Mouse (Mus musculus): Measurements from ENCODE around the gene Gadd45g. TPM values are rescaled to one million over a fixed set of nuclear protein-coding genes. Genes with fewer than 3 reads are reported as not detected.

The Gadd45g gene
- polyA plus RNA-seq, 1 experiment from 2014 or later: 47.3 TPM

- H3K9me3 ChIP-seq: no peaks in the 10 kb centered on the region
- H3K4me3 ChIP-seq: peak overlapping the region; percentile 67
- H3K9ac ChIP-seq: peak overlapping the region; percentile 77
- H3K27me3 ChIP-seq: peaks cover 4% of the 10 kb centered on the region; the same call in 1 of the 2 replicates
- no peaks in the 10 kb centered on the region for H3K36me3 ChIP-seq
- H3K4me1 ChIP-seq: peaks cover 65% of the 10 kb centered on the region
- under 1% methylated on average over 31 of the region's 31 CpGs for WGBS
- peak overlapping the region; percentile 94 for H3K4me2 ChIP-seq (replicated peaks)
- no peak for ATAC-seq (ENCODE audit: low FRiP score, low read depth)
- H3K27ac ChIP-seq: peak overlapping the region; percentile 72
Observed at GRCm38 (mm10) chr13:51847979-51848480, 1.6 kb downstream of the Gadd45g start.

- Histone ChIP-seq H3K4me2 (replicated peaks) (peak overlapping the region; percentile 94), H3K9ac (peak overlapping the region; percentile 77), H3K4me1 (peaks cover 67% of the 10 kb centered on the region), H3K27me3 (no peaks in the 10 kb centered on the region; the same call in 1 of the 2 replicates), H3K36me3 (no peaks in the 10 kb centered on the region), H3K9me3 (no peaks in the 10 kb centered on the region), H3K4me3 (peak overlapping the region; percentile 67), H3K27ac (peak overlapping the region; percentile 72; the same call in 1 of the 2 replicates)
- 2% methylated on average over 20 of the region's 20 CpGs for WGBS
- no peak for ATAC-seq (ENCODE audit: low FRiP score, low read depth)
Observed at GRCm38 (mm10) chr13:51848481-51849240, 2.2 kb downstream of the Gadd45g start.

- 4% methylated on average over 25 of the region's 25 CpGs for WGBS
- peak overlapping the region; percentile 94 for H3K4me2 ChIP-seq (replicated peaks)
- H3K4me3 ChIP-seq: peak overlapping the region; percentile 67
- H3K4me1 ChIP-seq: peaks cover 71% of the 10 kb centered on the region
- peaks cover 2% of the 10 kb centered on the region; the same call in 1 of the 2 replicates for H3K27me3 ChIP-seq
- H3K27ac ChIP-seq: 0 out of 2 replicates have a peak overlapping the region, but pooled peaks have one; percentile 48
- no peaks in the 10 kb centered on the region for H3K36me3 ChIP-seq
- ATAC-seq (ENCODE audit: low FRiP score, low read depth): no peak
- peak overlapping the region; percentile 77 for H3K9ac ChIP-seq
- H3K9me3 ChIP-seq: no peaks in the 10 kb centered on the region
Observed at GRCm38 (mm10) chr13:51849241-51850033, 3.0 kb downstream of the Gadd45g start.

- Histone ChIP-seq H3K27ac (no peak overlapping the region), H3K4me2 (replicated peaks) (no peak overlapping the region), H3K4me3 (no peak overlapping the region), H3K9me3 (no peaks in the 10 kb centered on the region), H3K36me3 (no peaks in the 10 kb centered on the region), H3K9ac (no peak overlapping the region), H3K4me1 (peaks cover 66% of the 10 kb centered on the region), H3K27me3 (peaks cover 5% of the 10 kb centered on the region; the same call in 1 of the 2 replicates)
- 50% methylated on average over 1 of the region's 1 CpGs for WGBS
- ATAC-seq (ENCODE audit: low FRiP score, low read depth): no peak
Observed at GRCm38 (mm10) chr13:51850565-51850964, 4.1 kb downstream of the Gadd45g start.

- H3K9ac ChIP-seq: no peak overlapping the region
- H3K9me3 ChIP-seq: no peaks in the 10 kb centered on the region
- H3K27ac ChIP-seq: no peak overlapping the region
- ATAC-seq (ENCODE audit: low FRiP score, low read depth): no peak
- H3K27me3 ChIP-seq: peaks cover 5% of the 10 kb centered on the region; the same call in 1 of the 2 replicates
- no peak overlapping the region for H3K4me3 ChIP-seq
- WGBS: 19% methylated on average over 7 of the region's 7 CpGs
- no peaks in the 10 kb centered on the region for H3K36me3 ChIP-seq
- peaks cover 69% of the 10 kb centered on the region for H3K4me1 ChIP-seq
- H3K4me2 ChIP-seq (replicated peaks): no peak overlapping the region
Observed at GRCm38 (mm10) chr13:51852560-51853190, 6.2 kb downstream of the Gadd45g start.

GRCm38 (mm10) chr13:51853301-51854243, 7.1 kb downstream of the Gadd45g start:
- no peak overlapping the region for H3K9ac ChIP-seq
- H3K4me2 ChIP-seq (replicated peaks): no peak overlapping the region
- H3K9me3 ChIP-seq: no peaks in the 10 kb centered on the region
- WGBS: 29% methylated on average over 16 of the region's 16 CpGs
- peak; percentile 40; the same call in 1 of the 2 replicates for ATAC-seq (ENCODE audit: low FRiP score, low read depth)
- H3K4me3 ChIP-seq: no peak overlapping the region
- H3K36me3 ChIP-seq: no peaks in the 10 kb centered on the region
- H3K27me3 ChIP-seq: peaks cover 5% of the 10 kb centered on the region; the same call in 1 of the 2 replicates
- peaks cover 60% of the 10 kb centered on the region for H3K4me1 ChIP-seq
- no peak overlapping the region for H3K27ac ChIP-seq

- H3K4me1 ChIP-seq: peaks cover 40% of the 10 kb centered on the region
- no peak overlapping the region for H3K4me3 ChIP-seq
- H3K4me2 ChIP-seq (replicated peaks): no peak overlapping the region
- H3K27me3 ChIP-seq: peaks cover 5% of the 10 kb centered on the region; the same call in 1 of the 2 replicates
- 76% methylated on average over 5 of the region's 5 CpGs for WGBS
- no peak overlapping the region for H3K9ac ChIP-seq
- ATAC-seq (ENCODE audit: low FRiP score, low read depth): no peak
- no peaks in the 10 kb centered on the region for H3K9me3 ChIP-seq
- no peaks in the 10 kb centered on the region for H3K36me3 ChIP-seq
- H3K27ac ChIP-seq: no peak overlapping the region
Observed at GRCm38 (mm10) chr13:51855584-51855983, 9.1 kb downstream of the Gadd45g start.

GRCm38 (mm10) chr13:51857156-51857555, 10.7 kb downstream of the Gadd45g start:
- no peak for ATAC-seq (ENCODE audit: low FRiP score, low read depth)
- no peaks in the 10 kb centered on the region for H3K9me3 ChIP-seq
- no peaks in the 10 kb centered on the region for H3K36me3 ChIP-seq
- H3K4me2 ChIP-seq (replicated peaks): no peak overlapping the region
- no peak overlapping the region for H3K27ac ChIP-seq
- H3K27me3 ChIP-seq: 0 out of 2 replicates have a peak, but pooled peaks cover 5% of the 10 kb centered on the region
- WGBS: 26% methylated on average over 5 of the region's 5 CpGs
- H3K4me3 ChIP-seq: no peak overlapping the region
- peaks cover 26% of the 10 kb centered on the region for H3K4me1 ChIP-seq
- no peak overlapping the region for H3K9ac ChIP-seq

- Histone ChIP-seq H3K4me3 (no peak overlapping the region), H3K9me3 (no peaks in the 10 kb centered on the region), H3K27me3 (0 out of 2 replicates have a peak, but pooled peaks cover 5% of the 10 kb centered on the region), H3K4me2 (replicated peaks) (no peak overlapping the region), H3K4me1 (peaks cover 13% of the 10 kb centered on the region), H3K9ac (no peak overlapping the region), H3K36me3 (no peaks in the 10 kb centered on the region), H3K27ac (no peak overlapping the region)
- 64% methylated on average over 4 of the region's 4 CpGs for WGBS
- no peak for ATAC-seq (ENCODE audit: low FRiP score, low read depth)
Observed at GRCm38 (mm10) chr13:51858475-51858874, 12.0 kb downstream of the Gadd45g start.

GRCm38 (mm10) chr13:51859174-51859573, 12.7 kb downstream of the Gadd45g start:
- H3K4me3 ChIP-seq: no peak overlapping the region
- 0 out of 2 replicates have a peak, but pooled peaks cover 5% of the 10 kb centered on the region for H3K27me3 ChIP-seq
- H3K4me2 ChIP-seq (replicated peaks): no peak overlapping the region
- 85% methylated on average over 8 of the region's 8 CpGs for WGBS
- no peak overlapping the region for H3K9ac ChIP-seq
- H3K4me1 ChIP-seq: peaks cover 7% of the 10 kb centered on the region
- H3K9me3 ChIP-seq: no peaks in the 10 kb centered on the region
- H3K36me3 ChIP-seq: no peaks in the 10 kb centered on the region
- ATAC-seq (ENCODE audit: low FRiP score, low read depth): no peak
- no peak overlapping the region for H3K27ac ChIP-seq

GRCm38 (mm10) chr13:51859798-51860197, 13.3 kb downstream of the Gadd45g start:
- no peak overlapping the region for H3K4me3 ChIP-seq
- H3K4me2 ChIP-seq (replicated peaks): no peak overlapping the region
- peaks cover 7% of the 10 kb centered on the region for H3K4me1 ChIP-seq
- WGBS: 73% methylated on average over 3 of the region's 3 CpGs
- H3K36me3 ChIP-seq: no peaks in the 10 kb centered on the region
- no peaks in the 10 kb centered on the region for H3K9me3 ChIP-seq
- no peak overlapping the region for H3K27ac ChIP-seq
- ATAC-seq (ENCODE audit: low FRiP score, low read depth): no peak
- no peaks in the 10 kb centered on the region for H3K27me3 ChIP-seq
- H3K9ac ChIP-seq: no peak overlapping the region
